Mouse (Mus musculus): ENCODE results near the gene Lactb. TPM values are rescaled to one million over a fixed set of nuclear protein-coding genes. Genes with fewer than 3 reads are reported as not detected.

The Lactb gene
- total and polyA plus RNA-seq, 2 experiments: 24.4 to 41.4 TPM

DNA sequence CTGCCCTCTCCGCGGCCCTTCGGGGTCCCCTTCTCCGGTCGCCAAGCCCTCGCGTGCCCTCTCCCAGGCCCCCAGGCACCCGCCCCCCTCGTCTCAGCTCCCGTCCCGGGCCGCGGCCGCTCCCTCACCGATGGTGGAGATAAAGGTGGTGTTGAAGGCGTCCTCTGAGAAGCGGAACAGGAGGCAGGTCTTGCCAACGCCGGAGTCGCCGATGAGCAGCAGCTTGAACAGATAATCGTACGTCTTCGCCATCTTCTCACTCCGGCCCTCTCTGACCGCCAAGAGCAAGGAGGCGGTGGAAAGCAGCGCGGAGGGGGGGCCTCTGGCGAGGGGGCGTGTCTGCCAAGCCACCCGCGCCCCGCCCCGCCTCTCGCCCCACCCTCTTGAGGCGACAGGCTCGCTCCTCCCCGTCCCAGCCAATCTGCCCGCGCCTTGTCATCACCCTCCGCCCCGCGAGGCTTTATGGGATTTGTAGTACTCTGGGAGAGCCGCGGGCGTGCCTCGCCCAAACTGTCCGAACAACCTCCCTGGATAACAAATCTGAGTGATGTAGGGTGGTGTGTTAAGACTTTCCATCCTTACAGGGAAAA, 55.8 kb downstream of the Lactb start, which contains the start of gene Rab8b:
TSS of gene Rab8b (minus strand) at position 306 of the 590 bp plus-strand sequence.
- no peaks in the 10 kb centered on the region for H3K4me1 ChIP-seq (ENCODE audit: control insufficient read depth, insufficient read depth, low read length)
- no peak for TF ChIP-seq CTCF (IDR thresholded peaks at IDR 0.05; ENCODE audit: low read depth, low read length)
- TF ChIP-seq POLR2A (IDR thresholded peaks at IDR 0.05; ENCODE audit: extremely low read depth, insufficient read depth, low read length): peak; percentile 59; the same call in 1 of the 2 replicates
- H3K27ac ChIP-seq (replicated peaks; ENCODE audit: insufficient read depth, low read depth, low read length): peak within 1 kb of the TSS; percentile 7; the same call in 1 of the 2 replicates
- no peaks in the 10 kb centered on the region for H3K79me2 ChIP-seq (ENCODE audit: control insufficient read depth, insufficient read depth, low read length)
- 0 out of 2 replicates have a peak, but pooled peaks cover 2% of the 10 kb centered on the region for H3K27me3 ChIP-seq (ENCODE audit: control insufficient read depth, insufficient read depth, low read length)
- H3K36me3 ChIP-seq (ENCODE audit: control insufficient read depth, insufficient read depth, low read length): no peaks in the 10 kb centered on the region
- H3K9ac ChIP-seq (ENCODE audit: low read depth, low read length): peak within 1 kb of the TSS; percentile 81
- peak within 1 kb of the TSS; percentile 65 for H3K4me3 ChIP-seq (ENCODE audit: insufficient read depth, low read depth, low read length)
- under 1% methylated on average over 49 of the region's 49 CpGs for WGBS
- DNase-seq (ENCODE audit: extremely low read depth, low read depth, low spot score): peak; percentile 79

DNA sequence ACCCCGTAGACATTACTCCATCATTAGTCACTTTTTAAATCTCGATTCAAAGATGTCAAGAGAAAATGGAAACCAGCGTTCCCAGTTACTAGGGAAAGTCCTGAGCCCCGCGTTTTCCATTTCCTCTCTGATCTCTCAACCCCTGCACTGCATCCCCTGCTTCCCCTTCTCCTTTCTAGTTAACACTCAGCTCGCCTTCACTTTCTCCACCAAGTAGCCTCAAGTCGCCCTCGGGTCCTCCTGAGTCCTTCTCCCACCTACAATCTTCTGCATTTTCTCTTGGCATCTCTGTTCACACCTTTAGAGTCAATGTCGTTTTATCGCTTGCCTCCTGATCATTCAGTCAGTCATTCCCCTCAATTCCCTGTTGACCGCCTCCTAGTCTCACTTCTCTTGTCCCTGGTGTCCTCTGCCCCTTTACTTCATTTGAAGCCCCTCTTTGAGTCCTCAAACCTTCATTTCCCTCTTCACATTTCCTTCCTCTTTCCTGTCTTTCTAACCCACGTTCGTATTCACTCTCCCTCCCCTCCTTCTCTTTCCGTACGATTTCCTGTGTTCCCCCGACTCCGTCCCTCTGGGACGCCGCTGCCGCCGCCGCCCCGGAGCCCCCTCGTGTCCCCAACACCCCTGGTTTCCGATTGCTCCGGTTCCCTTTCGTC, 56.5 kb downstream of the Lactb start:
- 5% methylated on average over 27 of the region's 27 CpGs for WGBS
- H3K27ac ChIP-seq (replicated peaks; ENCODE audit: insufficient read depth, low read depth, low read length): peak overlapping the region; percentile 7; the same call in 1 of the 2 replicates
- DNase-seq (ENCODE audit: extremely low read depth, low read depth, low spot score): no peak
- no peak for TF ChIP-seq CTCF (IDR thresholded peaks at IDR 0.05; ENCODE audit: low read depth, low read length)
- no peaks in the 10 kb centered on the region for H3K79me2 ChIP-seq (ENCODE audit: control insufficient read depth, insufficient read depth, low read length)
- no peaks in the 10 kb centered on the region for H3K4me1 ChIP-seq (ENCODE audit: control insufficient read depth, insufficient read depth, low read length)
- H3K27me3 ChIP-seq (ENCODE audit: control insufficient read depth, insufficient read depth, low read length): 0 out of 2 replicates have a peak, but pooled peaks cover 2% of the 10 kb centered on the region
- H3K36me3 ChIP-seq (ENCODE audit: control insufficient read depth, insufficient read depth, low read length): no peaks in the 10 kb centered on the region
- H3K9ac ChIP-seq (ENCODE audit: low read depth, low read length): peak overlapping the region; percentile 81
- H3K4me3 ChIP-seq (ENCODE audit: insufficient read depth, low read depth, low read length): peak overlapping the region; percentile 65

DNA sequence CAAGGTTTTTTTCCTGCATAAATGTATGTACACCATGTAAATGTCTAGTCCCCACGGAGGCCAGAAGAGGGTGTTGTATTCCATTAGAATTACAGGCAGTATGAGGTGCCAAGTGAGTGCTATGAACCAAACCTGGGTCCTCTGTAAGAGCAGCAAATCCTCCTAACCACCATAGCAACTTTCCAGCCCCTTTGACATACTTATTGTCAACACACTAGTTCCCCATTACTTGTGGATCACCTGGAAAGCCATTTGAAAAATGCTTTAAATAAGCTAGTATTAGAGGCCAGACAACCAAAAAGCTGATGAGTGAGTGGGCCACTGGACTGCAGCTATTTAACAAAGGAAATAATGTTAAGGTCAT, 57.4 kb downstream of the Lactb start:
- Histone ChIP-seq H3K27ac (replicated peaks; ENCODE audit: insufficient read depth, low read depth, low read length) (no peak overlapping the region), H3K4me1 (ENCODE audit: control insufficient read depth, insufficient read depth, low read length) (no peaks in the 10 kb centered on the region), H3K9ac (ENCODE audit: low read depth, low read length) (no peak overlapping the region)

DNA sequence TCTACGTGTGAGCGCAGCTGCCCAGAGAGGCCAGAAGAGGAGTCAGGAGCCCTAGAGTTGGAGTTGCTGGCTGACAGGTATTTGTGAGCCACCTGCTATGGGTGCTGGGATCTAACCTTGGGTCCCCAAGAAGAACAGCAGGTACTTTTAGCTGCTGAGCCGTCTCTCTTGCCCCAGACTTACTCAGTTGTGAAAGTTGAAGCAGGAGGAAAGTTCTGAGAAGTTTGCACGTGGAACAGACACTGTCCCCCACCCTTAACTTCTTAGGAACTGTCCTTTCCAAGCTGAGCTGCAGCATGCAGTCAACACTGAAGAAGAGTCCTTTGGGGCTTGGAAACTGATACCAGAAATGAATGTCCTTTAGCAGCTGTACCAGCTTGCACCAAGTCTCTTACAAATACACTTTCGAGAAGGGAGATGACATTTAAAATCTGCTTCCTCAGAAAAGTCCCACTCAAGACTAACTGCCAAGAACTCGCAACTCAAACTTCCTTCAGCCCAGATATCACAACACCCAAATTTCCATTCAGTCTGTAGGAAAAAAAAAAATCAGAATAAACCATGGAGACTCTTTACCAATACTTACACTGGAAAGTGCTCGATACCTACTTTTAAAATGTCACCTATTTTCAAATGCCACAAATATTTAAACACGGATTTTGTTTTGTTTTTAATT, 57.9 kb downstream of the Lactb start:
- H3K4me3 ChIP-seq (ENCODE audit: insufficient read depth, low read depth, low read length): no peak overlapping the region
- WGBS: 83% methylated on average over 8 of the region's 8 CpGs
- peaks cover 3% of the 10 kb centered on the region; the same call in 1 of the 2 replicates for H3K79me2 ChIP-seq (ENCODE audit: control insufficient read depth, insufficient read depth, low read length)
- H3K27me3 ChIP-seq (ENCODE audit: control insufficient read depth, insufficient read depth, low read length): 0 out of 2 replicates have a peak, but pooled peaks cover 2% of the 10 kb centered on the region
- DNase-seq (ENCODE audit: extremely low read depth, low read depth, low spot score): no peak
- TF ChIP-seq POLR2A (IDR thresholded peaks at IDR 0.05; ENCODE audit: extremely low read depth, insufficient read depth, low read length) (no peak), CTCF (IDR thresholded peaks at IDR 0.05; ENCODE audit: low read depth, low read length) (no peak)
- no peaks in the 10 kb centered on the region for H3K4me1 ChIP-seq (ENCODE audit: control insufficient read depth, insufficient read depth, low read length)
- H3K36me3 ChIP-seq (ENCODE audit: control insufficient read depth, insufficient read depth, low read length): no peaks in the 10 kb centered on the region
- H3K27ac ChIP-seq (replicated peaks; ENCODE audit: insufficient read depth, low read depth, low read length): no peak overlapping the region
- H3K9ac ChIP-seq (ENCODE audit: low read depth, low read length): no peak overlapping the region

More for the DNA sequence above, 57.4 kb downstream of the Lactb start:
- H3K79me2 ChIP-seq (ENCODE audit: control insufficient read depth, insufficient read depth, low read length): peaks cover 1% of the 10 kb centered on the region; the same call in 1 of the 2 replicates
- H3K36me3 ChIP-seq (ENCODE audit: control insufficient read depth, insufficient read depth, low read length): no peaks in the 10 kb centered on the region
- TF ChIP-seq POLR2A (IDR thresholded peaks at IDR 0.05; ENCODE audit: extremely low read depth, insufficient read depth, low read length) (no peak), CTCF (IDR thresholded peaks at IDR 0.05; ENCODE audit: low read depth, low read length) (no peak)
- 0 out of 2 replicates have a peak, but pooled peaks cover 2% of the 10 kb centered on the region for H3K27me3 ChIP-seq (ENCODE audit: control insufficient read depth, insufficient read depth, low read length)
- WGBS: 69% methylated on average over 1 of the region's 1 CpGs
- no peak overlapping the region for H3K4me3 ChIP-seq (ENCODE audit: insufficient read depth, low read depth, low read length)
- no peak for DNase-seq (ENCODE audit: extremely low read depth, low read depth, low spot score)

DNA sequence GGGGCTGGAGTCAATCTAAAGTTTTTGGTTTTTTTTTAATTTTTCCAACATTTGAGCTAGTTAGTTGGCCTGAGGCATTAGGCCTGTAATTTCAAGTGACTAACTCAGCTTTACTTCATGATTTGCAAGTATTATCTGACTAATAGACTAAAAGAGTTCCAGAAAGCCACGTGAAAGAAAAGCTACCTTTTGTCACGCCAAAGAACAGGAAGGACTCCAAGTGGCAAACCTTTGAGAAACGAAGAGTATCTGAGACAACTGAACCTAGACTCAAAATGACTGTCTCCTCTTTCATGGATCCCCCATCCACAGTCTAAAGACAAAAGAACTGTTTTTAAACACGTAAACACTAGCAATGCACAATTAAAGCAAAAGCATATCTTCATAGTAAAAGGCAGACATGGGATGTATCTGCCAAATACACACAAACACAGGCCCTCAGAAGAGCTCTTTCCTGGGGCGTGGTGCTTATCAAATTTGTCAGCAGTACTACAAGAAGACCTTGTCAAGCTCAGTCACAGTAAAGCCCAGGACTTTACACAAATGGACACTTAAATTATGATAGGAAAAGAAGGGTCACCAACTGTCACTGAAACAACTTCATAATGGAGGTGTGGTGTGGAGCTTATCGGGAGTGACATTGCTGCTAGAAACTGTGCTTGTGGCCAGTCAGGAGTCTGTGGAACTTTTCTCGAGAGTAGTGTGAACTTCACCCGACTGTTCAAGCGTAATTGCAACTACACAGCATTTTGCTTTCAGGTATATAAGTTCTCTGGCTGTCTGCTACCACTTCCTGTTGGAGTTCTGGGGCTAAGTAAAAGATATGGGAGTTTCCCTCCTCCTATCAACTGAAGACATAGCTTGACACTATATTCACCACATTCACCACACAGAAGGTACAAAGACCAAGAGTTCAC, 59.2 kb downstream of the Lactb start:
- H3K4me1 ChIP-seq (ENCODE audit: control insufficient read depth, insufficient read depth, low read length): no peaks in the 10 kb centered on the region
- TF ChIP-seq POLR2A (IDR thresholded peaks at IDR 0.05; ENCODE audit: extremely low read depth, insufficient read depth, low read length) (no peak), CTCF (IDR thresholded peaks at IDR 0.05; ENCODE audit: low read depth, low read length) (no peak)
- WGBS: 73% methylated on average over 9 of the region's 9 CpGs

More for the DNA sequence above, 59.2 kb downstream of the Lactb start:
- no peak for DNase-seq (ENCODE audit: extremely low read depth, low read depth, low spot score)
- no peaks in the 10 kb centered on the region for H3K36me3 ChIP-seq (ENCODE audit: control insufficient read depth, insufficient read depth, low read length)
- no peak overlapping the region for H3K4me3 ChIP-seq (ENCODE audit: insufficient read depth, low read depth, low read length)
- peaks cover 3% of the 10 kb centered on the region; the same call in 1 of the 2 replicates for H3K79me2 ChIP-seq (ENCODE audit: control insufficient read depth, insufficient read depth, low read length)
- 0 out of 2 replicates have a peak, but pooled peaks cover 2% of the 10 kb centered on the region for H3K27me3 ChIP-seq (ENCODE audit: control insufficient read depth, insufficient read depth, low read length)
- no peak overlapping the region for H3K27ac ChIP-seq (replicated peaks; ENCODE audit: insufficient read depth, low read depth, low read length)
- H3K9ac ChIP-seq (ENCODE audit: low read depth, low read length): no peak overlapping the region
